ENCODE assay signal across 17 mouse cellular contexts in the genomic region with DNA sequence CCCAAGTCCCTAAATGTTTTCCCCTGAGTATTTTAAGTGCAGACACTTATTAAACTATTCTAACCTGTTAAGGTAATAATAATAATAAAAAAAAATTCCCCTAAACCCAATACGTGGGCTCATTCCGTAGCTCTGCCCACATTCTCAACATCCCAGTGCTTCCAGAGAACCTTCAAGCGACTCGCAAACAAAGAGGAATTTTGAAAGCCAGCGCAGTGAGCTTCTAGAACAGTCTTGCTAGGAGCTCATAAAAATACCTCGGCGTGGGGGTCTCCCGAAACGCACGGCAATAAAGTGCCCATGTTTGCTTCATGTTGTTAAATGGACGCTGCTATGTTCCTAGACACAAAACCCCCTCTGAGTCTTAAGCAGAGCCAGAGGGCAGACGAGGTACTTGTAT.
"Had no signal": no experiment of that assay in that cellular context is flagged by ENCODE, and none has a peak within 500 bp of the region (broad histone marks: within the 10 kb centered on the region; RNA-seq: fewer than 3 reads in every experiment).

No protein-coding gene starts in this region.

- DNase-seq: retina, postnatal 1 day; right cerebral cortex, adult 18-20 months; right cerebral cortex, postnatal 14 days; right cerebral cortex, postnatal 25 days; right cerebral cortex, postnatal 4 days; spleen, adult 18-20 months; thymus, adult 18-20 months; thymus, adult 2 months; thymus, postnatal 14 days; thymus, postnatal 25 days; thymus, postnatal 36 days; thymus, postnatal 4 days had no signal

- H3K9me3 ChIP-seq: neural tube, embryonic 12.5 days; neural tube, embryonic 13.5 days; neural tube, embryonic 15.5 days; stomach, embryonic 15.5 days had no signal

- H3K36me3 ChIP-seq: neural tube, embryonic 12.5 days; neural tube, embryonic 13.5 days; neural tube, embryonic 15.5 days; stomach, embryonic 15.5 days had no signal

- H3K27me3 ChIP-seq: neural tube, embryonic 12.5 days; neural tube, embryonic 13.5 days; neural tube, embryonic 15.5 days; stomach, embryonic 15.5 days had no signal

- H3K4me2 ChIP-seq: neural tube, embryonic 12.5 days; neural tube, embryonic 13.5 days; neural tube, embryonic 15.5 days; stomach, embryonic 15.5 days had no signal

- H3K4me3 ChIP-seq: neural tube, embryonic 12.5 days; neural tube, embryonic 13.5 days; neural tube, embryonic 15.5 days; stomach, embryonic 15.5 days had no signal

- H3K9ac ChIP-seq: neural tube, embryonic 12.5 days; neural tube, embryonic 13.5 days; neural tube, embryonic 15.5 days; stomach, embryonic 15.5 days had no signal

- H3K27ac ChIP-seq: neural tube, embryonic 12.5 days; neural tube, embryonic 13.5 days; neural tube, embryonic 15.5 days; stomach, embryonic 15.5 days; stomach, postnatal 0 days had no signal
